Mouse (Mus musculus): Measurements from ENCODE around the gene Rogdi. TPM values are rescaled to one million over a fixed set of nuclear protein-coding genes. Genes with fewer than 3 reads are reported as not detected.

The Rogdi gene
- polyA plus RNA-seq, 2 experiments = 35.8 to 39.3 TPM

DNA sequence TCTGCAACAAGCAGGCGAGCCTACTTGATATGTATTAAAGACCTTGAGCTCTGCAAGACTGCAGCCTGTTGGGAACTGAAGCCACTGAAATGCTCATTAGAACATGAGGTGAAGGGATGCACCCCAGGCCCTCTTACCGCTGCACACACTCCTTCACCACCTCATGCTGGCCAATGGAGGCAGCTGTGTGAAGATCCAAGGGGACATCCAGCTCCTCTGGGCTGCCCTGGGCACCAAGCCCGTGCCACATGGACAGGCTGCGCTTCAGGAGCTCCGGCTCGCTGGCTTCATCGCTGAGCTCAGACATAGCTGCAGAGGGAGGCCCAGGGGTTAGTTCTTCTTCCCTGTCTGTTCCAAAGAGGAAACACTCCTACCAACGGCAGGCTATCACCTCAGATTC is 53.1 kb downstream of the Rogdi start:
- Histone ChIP-seq H3K27me3 (ENCODE audit: control insufficient read depth, insufficient read depth, low read length) (no peaks in the 10 kb centered on the region), H3K4me2 (ENCODE audit: low read depth) (no peak overlapping the region), H3K4me3 (ENCODE audit: insufficient read depth in 1 of 2, low read depth in 2 of 2, low read length in 2 of 2) (no peak overlapping the region), H3K4me1 (replicated peaks; ENCODE audit: control insufficient read depth in 2 of 2, insufficient read depth in 2 of 2, low read length in 1 of 2) (peaks cover 0 to 8% of the 10 kb centered on the region in 2 experiments), H3K9ac (replicated peaks) (no peak overlapping the region), H3K36me3 (replicated peaks; ENCODE audit: control insufficient read depth, insufficient read depth, low read depth) (no peaks in the 10 kb centered on the region; the same call in 1 of the 2 replicates), H3K27ac (no peak overlapping the region), H3K9me3 (ENCODE audit: control insufficient read depth, low read length) (no peaks in the 10 kb centered on the region)
- ATAC-seq (ENCODE audit: insufficient read depth) (no peak), DNase-seq (ENCODE audit: low read depth in 3 of 3, low spot score in 3 of 3) (no peak)
- TF ChIP-seq CTCF (IDR thresholded peaks at IDR 0.05; ENCODE audit: low read depth) (no peak), EP300 (IDR thresholded peaks at IDR 0.05; ENCODE audit: low read depth) (no peak)
- WGBS (ENCODE audit: insufficient replicate concordance) = 71% methylated on average over 8 of the region's 8 CpGs

Other genes starting within 250 kb of the Rogdi start
- gene Cdip1, start 223.3 kb downstream of the Rogdi start, polyA plus RNA-seq (2012; rRNA removed) = 10.0 and 11.9 TPM in 2 replicates
- 11.3 and 13.3 TPM in 2 replicates for gene Cdip1, start 223.3 kb downstream of the Rogdi start, polyA plus RNA-seq (2014; fragmentation: Nextera tagmentation; extraction: Ambion mirVana)
- not detected in 2 replicates for gene 4930562C15Rik, start 178.1 kb downstream of the Rogdi start, polyA plus RNA-seq (2012; rRNA removed)
- not detected in 2 replicates for gene 4930562C15Rik, start 178.1 kb downstream of the Rogdi start, polyA plus RNA-seq (2014; fragmentation: Nextera tagmentation; extraction: Ambion mirVana)
- 5.4 and 6.7 TPM in 2 replicates for gene Ubald1, start 133.2 kb downstream of the Rogdi start, polyA plus RNA-seq (2012; rRNA removed)
- 9.0 and 9.5 TPM in 2 replicates for gene Ubald1, start 133.2 kb downstream of the Rogdi start, polyA plus RNA-seq (2014; fragmentation: Nextera tagmentation; extraction: Ambion mirVana)
- 15.7 and 16.3 TPM in 2 replicates for gene Mgrn1, start 127.3 kb downstream of the Rogdi start, polyA plus RNA-seq (2012; rRNA removed)
- 17.6 and 18.0 TPM in 2 replicates for gene Mgrn1, start 127.3 kb downstream of the Rogdi start, polyA plus RNA-seq (2014; fragmentation: Nextera tagmentation; extraction: Ambion mirVana)
- gene Nudt16l1, start 74.8 kb downstream of the Rogdi start, polyA plus RNA-seq (2012; rRNA removed) = 28.8 and 33.0 TPM in 2 replicates
- gene Nudt16l1, start 74.8 kb downstream of the Rogdi start, polyA plus RNA-seq (2014; fragmentation: Nextera tagmentation; extraction: Ambion mirVana) = 51.8 and 52.1 TPM in 2 replicates
- gene Anks3, start 49.3 kb downstream of the Rogdi start, polyA plus RNA-seq (2012; rRNA removed) = 12.8 and 16.2 TPM in 2 replicates
- gene Anks3, start 49.3 kb downstream of the Rogdi start, polyA plus RNA-seq (2014; fragmentation: Nextera tagmentation; extraction: Ambion mirVana) = 9.9 and 10.2 TPM in 2 replicates
- gene Sept12, start 15.7 kb downstream of the Rogdi start, polyA plus RNA-seq (2012; rRNA removed) = 0.02 TPM in 1 of 2 replicates, not detected in the other
- not detected in 2 replicates for gene Sept12, start 15.7 kb downstream of the Rogdi start, polyA plus RNA-seq (2014; fragmentation: Nextera tagmentation; extraction: Ambion mirVana)
- 9.1 and 9.7 TPM in 2 replicates for gene Smim22, start 6.3 kb downstream of the Rogdi start, polyA plus RNA-seq (2012; rRNA removed)
- 4.5 and 7.8 TPM in 2 replicates for gene Smim22, start 6.3 kb downstream of the Rogdi start, polyA plus RNA-seq (2014; fragmentation: Nextera tagmentation; extraction: Ambion mirVana)
- 23.9 and 26.4 TPM in 2 replicates for gene Glyr1, start 36.3 kb upstream of the Rogdi start, polyA plus RNA-seq (2012; rRNA removed)
- 21.7 and 26.3 TPM in 2 replicates for gene Glyr1, start 36.3 kb upstream of the Rogdi start, polyA plus RNA-seq (2014; fragmentation: Nextera tagmentation; extraction: Ambion mirVana)
- 10.6 and 11.5 TPM in 2 replicates for gene Ubn1, start 36.5 kb upstream of the Rogdi start, polyA plus RNA-seq (2012; rRNA removed)
- 8.9 and 10.3 TPM in 2 replicates for gene Ubn1, start 36.5 kb upstream of the Rogdi start, polyA plus RNA-seq (2014; fragmentation: Nextera tagmentation; extraction: Ambion mirVana)
- 0.15 and 0.27 TPM in 2 replicates for gene Ppl, start 118.9 kb upstream of the Rogdi start, polyA plus RNA-seq (2012; rRNA removed)
- 0.20 and 0.30 TPM in 2 replicates for gene Ppl, start 118.9 kb upstream of the Rogdi start, polyA plus RNA-seq (2014; fragmentation: Nextera tagmentation; extraction: Ambion mirVana)
- 0.01 TPM in 1 of 2 replicates, not detected in the other for gene Sec14l5, start 133.6 kb upstream of the Rogdi start, polyA plus RNA-seq (2012; rRNA removed)
- gene Sec14l5, start 133.6 kb upstream of the Rogdi start, polyA plus RNA-seq (2014; fragmentation: Nextera tagmentation; extraction: Ambion mirVana) = not detected in 2 replicates
- 9.7 and 11.3 TPM in 2 replicates for gene Nagpa, start 190.5 kb upstream of the Rogdi start, polyA plus RNA-seq (2012; rRNA removed)
- gene Nagpa, start 190.5 kb upstream of the Rogdi start, polyA plus RNA-seq (2014; fragmentation: Nextera tagmentation; extraction: Ambion mirVana) = 9.2 and 11.5 TPM in 2 replicates
- 0.57 and 0.71 TPM in 2 replicates for gene AU021092, start 208.7 kb upstream of the Rogdi start, polyA plus RNA-seq (2012; rRNA removed)
- 0.85 and 0.90 TPM in 2 replicates for gene AU021092, start 208.7 kb upstream of the Rogdi start, polyA plus RNA-seq (2014; fragmentation: Nextera tagmentation; extraction: Ambion mirVana)
- 11.5 and 12.1 TPM in 2 replicates for gene Alg1, start 220.1 kb upstream of the Rogdi start, polyA plus RNA-seq (2012; rRNA removed)
- gene Alg1, start 220.1 kb upstream of the Rogdi start, polyA plus RNA-seq (2014; fragmentation: Nextera tagmentation; extraction: Ambion mirVana) = 11.4 and 12.5 TPM in 2 replicates
- gene Eef2kmt, start 242.4 kb upstream of the Rogdi start, polyA plus RNA-seq (2012; rRNA removed) = 10.7 and 16.3 TPM in 2 replicates
- gene Eef2kmt, start 242.4 kb upstream of the Rogdi start, polyA plus RNA-seq (2014; fragmentation: Nextera tagmentation; extraction: Ambion mirVana) = 9.9 and 12.3 TPM in 2 replicates